In the genomic region with DNA sequence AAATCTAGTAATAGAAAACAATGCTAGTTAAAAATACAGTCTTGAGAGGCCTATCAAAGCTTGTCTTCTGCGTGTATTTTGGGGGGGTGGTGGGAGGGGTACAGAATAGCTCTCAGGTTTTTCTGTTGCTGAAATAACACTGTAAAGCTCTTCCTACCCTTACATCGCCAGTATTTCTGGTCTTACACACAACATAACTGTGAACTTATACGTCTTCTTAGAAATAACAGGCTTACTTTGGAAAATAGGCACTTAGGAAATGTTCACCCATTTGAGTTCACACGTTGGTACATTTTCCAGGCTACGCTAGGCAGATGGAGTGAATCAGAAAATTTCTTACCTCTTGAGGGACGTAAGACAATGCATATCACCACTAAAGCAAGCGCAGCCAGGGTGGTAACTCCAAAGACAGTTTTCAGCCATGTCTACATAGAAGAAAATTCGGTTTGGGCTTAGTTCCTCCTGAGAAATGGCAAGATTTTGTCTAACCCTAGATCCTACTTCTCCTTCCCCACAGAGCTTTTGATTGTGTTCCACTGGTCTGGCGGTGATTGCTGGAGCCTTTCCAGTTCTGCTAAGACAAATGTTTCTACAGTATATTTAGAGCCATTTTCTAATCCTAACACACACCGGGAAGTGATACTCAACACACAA, we compare ENCODE assay signal across 8 mouse cellular contexts. TPM values are rescaled to one million over a fixed set of nuclear protein-coding genes. Genes with fewer than 3 reads are reported as not detected.
DNase-seq lines count a peak whose midpoint lies in the region; ATAC-seq and TF ChIP-seq lines count a peak whose summit lies in the region.
"Had no signal": no experiment of that assay in that cellular context is flagged by ENCODE, and none has a peak within 500 bp of the region (broad histone marks: within the 10 kb centered on the region; RNA-seq: fewer than 3 reads in every experiment).

No protein-coding gene starts in this region.

- no peak for DNase-seq in limb, embryonic 10.5 days (ENCODE audit: low spot score)
- DNase-seq in yolk sac, embryonic 10.5 days (ENCODE audit: low spot score): no peak
- no peak for DNase-seq in kidney, adult 2 months
- DNase-seq: lung, postnatal 36 days had no signal

- no peaks in the 10 kb centered on the region for H3K36me3 ChIP-seq in hindbrain, embryonic 12.5 days
- no peaks in the 10 kb centered on the region for H3K36me3 ChIP-seq in hindbrain, embryonic 13.5 days
- H3K36me3 ChIP-seq in limb, embryonic 10.5 days: no peaks in the 10 kb centered on the region
- H3K36me3 ChIP-seq in kidney, adult 2 months (ENCODE audit: control insufficient read depth, insufficient read depth, low read length): no peaks in the 10 kb centered on the region

- H3K4me3 ChIP-seq in hindbrain, embryonic 12.5 days: no peak overlapping the region
- no peak overlapping the region for H3K4me3 ChIP-seq in hindbrain, embryonic 13.5 days
- peak overlapping the region; percentile 51 for H3K4me3 ChIP-seq in bone marrow macrophage, adult 2 months (ENCODE audit: insufficient read depth, low read length)
- H3K4me3 ChIP-seq in brown adipose tissue, adult 24 weeks (ENCODE audit: insufficient read depth, low read depth, low read length): peak overlapping the region; percentile 50
- H3K4me3 ChIP-seq in limb, embryonic 10.5 days: peak overlapping the region; percentile 29
- H3K4me3 ChIP-seq in kidney, adult 2 months (ENCODE audit: insufficient read depth, low read depth, low read length): no peak overlapping the region

- H3K27ac ChIP-seq in hindbrain, embryonic 12.5 days: peak overlapping the region; percentile 60; the same call in 1 of the 2 replicates
- H3K27ac ChIP-seq in hindbrain, embryonic 13.5 days: no peak overlapping the region
- H3K27ac ChIP-seq in bone marrow macrophage, adult 2 months (ENCODE audit: insufficient read depth, low read depth, low read length): no peak overlapping the region
- H3K27ac ChIP-seq in brown adipose tissue, adult 24 weeks (replicated peaks; ENCODE audit: low read depth, low read length): peak overlapping the region; percentile 38; the same call in 1 of the 2 replicates
- peak overlapping the region; percentile 67 for H3K27ac ChIP-seq in limb, embryonic 10.5 days
- no peak overlapping the region for H3K27ac ChIP-seq in kidney, adult 2 months (ENCODE audit: insufficient read depth, low read depth, low read length)

- no peak overlapping the region; the same call in 1 of the 2 replicates for H3K4me2 ChIP-seq in hindbrain, embryonic 12.5 days (replicated peaks)
- H3K4me2 ChIP-seq in hindbrain, embryonic 13.5 days: no peak overlapping the region

- no peaks in the 10 kb centered on the region for H3K4me1 ChIP-seq in hindbrain, embryonic 12.5 days
- no peaks in the 10 kb centered on the region for H3K4me1 ChIP-seq in hindbrain, embryonic 13.5 days (replicated peaks)
- H3K4me1 ChIP-seq in bone marrow macrophage, adult 2 months (ENCODE audit: control insufficient read depth, insufficient read depth, low read length): peaks cover 13% of the 10 kb centered on the region
- H3K4me1 ChIP-seq in brown adipose tissue, adult 24 weeks (ENCODE audit: control insufficient read depth, insufficient read depth, insufficient read length, low read length): no peaks in the 10 kb centered on the region
- H3K4me1 ChIP-seq in limb, embryonic 10.5 days: peaks cover 12% of the 10 kb centered on the region
- H3K4me1 ChIP-seq in kidney, adult 2 months (ENCODE audit: control insufficient read depth, insufficient read depth, low read length): no peaks in the 10 kb centered on the region

- TF ChIP-seq POLR2A in bone marrow macrophage, adult 2 months (IDR thresholded peaks at IDR 0.05; ENCODE audit: borderline replicate concordance, low read depth, low read length): no peak
- no peak for TF ChIP-seq POLR2A in kidney, adult 2 months (IDR thresholded peaks at IDR 0.05; ENCODE audit: low read depth, low read length)

- no peak overlapping the region for H3K9ac ChIP-seq in hindbrain, embryonic 12.5 days
- H3K9ac ChIP-seq in hindbrain, embryonic 13.5 days: no peak overlapping the region

- no peaks in the 10 kb centered on the region for H3K9me3 ChIP-seq in hindbrain, embryonic 12.5 days (replicated peaks)
- H3K9me3 ChIP-seq in hindbrain, embryonic 13.5 days: no peaks in the 10 kb centered on the region
- H3K9me3 ChIP-seq in limb, embryonic 10.5 days (replicated peaks): no peaks in the 10 kb centered on the region

- no peak for TF ChIP-seq CTCF in bone marrow macrophage, adult 2 months (IDR thresholded peaks at IDR 0.05; ENCODE audit: low read depth, low read length)
- TF ChIP-seq CTCF in kidney, adult 2 months (conservative IDR thresholded peaks at IDR 0.05; ENCODE audit: insufficient read depth, insufficient read length, low read depth, low read length): no peak

- H3K27me3 ChIP-seq in hindbrain, embryonic 12.5 days: no peaks in the 10 kb centered on the region
- H3K27me3 ChIP-seq in hindbrain, embryonic 13.5 days: no peaks in the 10 kb centered on the region
- H3K27me3 ChIP-seq in limb, embryonic 10.5 days (ENCODE audit: low read depth, poor library complexity, severe bottlenecking): no peaks in the 10 kb centered on the region
- no peaks in the 10 kb centered on the region for H3K27me3 ChIP-seq in kidney, adult 2 months (replicated peaks; ENCODE audit: control insufficient read depth, insufficient read depth, low read length)

- 74% methylated on average over 10 of the region's 10 CpGs for WGBS in hindbrain, embryonic 12.5 days
- 83% methylated on average over 10 of the region's 10 CpGs for WGBS in hindbrain, embryonic 13.5 days
- WGBS in limb, embryonic 10.5 days: 88% methylated on average over 10 of the region's 10 CpGs
- 80% methylated on average over 10 of the region's 10 CpGs for WGBS in kidney, adult 2 months

- ATAC-seq in hindbrain, embryonic 12.5 days (ENCODE audit: low FRiP score): no peak
- no peak for ATAC-seq in hindbrain, embryonic 13.5 days (ENCODE audit: low FRiP score)

RNA-seq across cellular contexts. Expression of a gene that starts 0.6 kb away (rescaled TPM):
- polyA plus RNA-seq in hindbrain, embryonic 12.5 days (2016; fragmentation: Nextera tagmentation; extraction: Ambion mirVana): 3.1 and 5.9 TPM in 2 replicates
- polyA plus RNA-seq in hindbrain, embryonic 13.5 days (2015; fragmentation: Nextera tagmentation; extraction: Ambion mirVana): 1.7 TPM in 2 replicates
- polyA plus RNA-seq in bone marrow macrophage, adult 2 months (2012; ENCODE audit: insufficient read depth, insufficient read length, missing spikeins): 0.87 and 1.2 TPM in 2 replicates
- polyA plus RNA-seq in brown adipose tissue, adult 24 weeks (2012; ENCODE audit: insufficient read depth, insufficient read length, missing spikeins): 5.6 and 7.5 TPM in 2 replicates
- 4.5 and 6.4 TPM in 2 replicates for polyA plus RNA-seq in limb, embryonic 10.5 days (2016; fragmentation: Nextera tagmentation; extraction: Ambion mirVana)
- 0.31 and 0.41 TPM in 2 replicates for polyA plus RNA-seq in kidney, adult 2 months (2012; rRNA removed)

Comparison
In these comparisons a context has a peak if more than half of its experiments do, and no peak if none do; other contexts are left out.
1. H3K27ac ChIP-seq: peak in hindbrain, embryonic 12.5 days (single experiment), brown adipose tissue, adult 24 weeks (single experiment) and limb, embryonic 10.5 days (single experiment); none in hindbrain, embryonic 13.5 days (single experiment), bone marrow macrophage, adult 2 months (single experiment) and kidney, adult 2 months (single experiment).
2. H3K4me3 ChIP-seq: peak in bone marrow macrophage, adult 2 months (single experiment), brown adipose tissue, adult 24 weeks (single experiment) and limb, embryonic 10.5 days (single experiment); none in hindbrain, embryonic 12.5 days (single experiment), hindbrain, embryonic 13.5 days (single experiment) and kidney, adult 2 months (single experiment).